Mouse (Mus musculus): ENCODE measurements around the gene Raver2. TPM values are rescaled to one million over a fixed set of nuclear protein-coding genes. Genes with fewer than 3 reads are reported as not detected.
"Not testable (repeated sequence)": the region's sequence is repeated elsewhere in the genome, so short reads cannot be mapped to it uniquely, and the experiment has no call there.

Gene Raver2
- total RNA-seq, 2 experiments from 2014 or later = 2.7 to 2.8 TPM

GRCm38 (mm10) chr4:101090630-101091029 is 21.8 kb downstream of the Raver2 start:
- DNase-seq (ENCODE audit: low spot score); intact Hi-C loops (cut with DNase I): not testable (repeated sequence)

GRCm38 (mm10) chr4:101093292-101093691 is 24.5 kb downstream of the Raver2 start:
- intact Hi-C loops (cut with DNase I) = no loop called here
- no peak for DNase-seq (ENCODE audit: low spot score)

DNA sequence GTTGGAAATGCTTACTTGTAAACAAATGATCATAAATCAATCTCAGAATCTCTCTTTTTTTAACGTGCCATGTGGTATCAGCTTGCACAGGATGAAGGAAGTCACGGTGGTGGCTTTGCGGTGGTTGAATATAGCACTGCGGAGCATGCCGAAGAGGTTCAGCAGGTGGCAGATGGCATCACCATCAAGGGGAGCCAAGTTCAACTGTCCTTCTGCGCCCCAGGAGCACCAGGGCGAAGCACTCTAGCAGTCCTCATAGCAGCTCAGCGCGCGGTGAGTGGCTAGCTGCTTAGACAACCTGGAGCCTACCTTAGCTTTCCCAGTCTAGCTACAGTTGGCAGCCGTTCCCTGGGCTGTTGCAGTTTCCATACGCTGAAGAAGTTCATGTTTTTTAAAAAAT is 38.3 kb downstream of the Raver2 start:
- no peak for DNase-seq (ENCODE audit: low spot score)
- intact Hi-C loops (cut with DNase I) = no loop called here

DNA sequence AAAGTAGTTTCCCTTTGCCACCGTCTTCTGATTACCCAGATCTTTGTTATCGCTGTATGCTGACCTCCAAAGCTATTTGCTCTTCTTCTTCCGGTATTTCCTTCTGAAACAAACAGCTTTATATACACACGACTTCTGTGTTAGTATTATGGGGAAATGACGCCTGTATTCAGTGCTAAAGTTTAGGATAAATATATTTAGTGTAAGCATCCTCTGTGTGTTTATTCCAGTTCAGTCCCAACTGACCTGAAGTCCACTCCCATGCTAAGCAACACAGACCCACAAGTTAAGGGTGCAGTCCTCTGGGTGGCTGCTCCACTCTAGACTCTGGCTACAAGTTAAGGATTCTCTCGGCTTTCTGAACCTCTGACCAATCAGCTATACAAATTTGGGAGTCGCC is 52.2 kb downstream of the Raver2 start:
- DNase-seq (ENCODE audit: low spot score) = no peak
- intact Hi-C loops (cut with DNase I) = no loop called here

DNA sequence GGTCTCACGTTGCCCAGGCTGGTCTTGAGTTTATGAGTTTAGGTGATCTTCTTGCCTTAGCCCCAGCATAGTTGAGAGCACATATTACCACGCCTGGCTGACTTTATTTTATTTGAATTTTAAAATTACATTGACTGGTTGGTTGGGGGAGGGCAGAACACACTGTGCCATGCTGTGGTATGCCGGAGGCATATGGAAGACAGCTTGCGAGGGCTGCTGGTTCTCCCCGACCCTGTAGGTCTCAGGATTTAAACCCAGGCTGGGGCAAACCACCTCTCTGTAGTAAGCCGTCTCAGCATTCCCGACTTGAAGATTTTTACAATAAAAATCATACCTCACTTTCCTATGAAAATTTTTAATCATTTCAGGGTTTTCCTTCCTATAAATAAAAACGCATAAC is 66.2 kb downstream of the Raver2 start:
- DNase-seq (ENCODE audit: low spot score) = no peak
- intact Hi-C loops (cut with DNase I) = no loop called here

GRCm38 (mm10) chr4:101135909-101136308 is 67.1 kb downstream of the Raver2 start:
- intact Hi-C loops (cut with DNase I) = no loop called here

GRCm38 (mm10) chr4:101137975-101138374 is 69.2 kb downstream of the Raver2 start:
- DNase-seq (ENCODE audit: low spot score) = no peak
- intact Hi-C loops (cut with DNase I) = no loop called here

More at GRCm38 (mm10) chr4:101135909-101136308, 67.1 kb downstream of the Raver2 start:
- no peak for DNase-seq (ENCODE audit: low spot score)

- intact Hi-C loops (cut with DNase I) = no loop called here
- DNase-seq (ENCODE audit: low spot score) = no peak
These were observed 73.0 kb downstream of the Raver2 start for GRCm38 (mm10) chr4:101141768-101142167.

GRCm38 (mm10) chr4:101143901-101144300 is 75.1 kb downstream of the Raver2 start:
- no peak for DNase-seq (ENCODE audit: low spot score)
- intact Hi-C loops (cut with DNase I) = no loop called here

DNA sequence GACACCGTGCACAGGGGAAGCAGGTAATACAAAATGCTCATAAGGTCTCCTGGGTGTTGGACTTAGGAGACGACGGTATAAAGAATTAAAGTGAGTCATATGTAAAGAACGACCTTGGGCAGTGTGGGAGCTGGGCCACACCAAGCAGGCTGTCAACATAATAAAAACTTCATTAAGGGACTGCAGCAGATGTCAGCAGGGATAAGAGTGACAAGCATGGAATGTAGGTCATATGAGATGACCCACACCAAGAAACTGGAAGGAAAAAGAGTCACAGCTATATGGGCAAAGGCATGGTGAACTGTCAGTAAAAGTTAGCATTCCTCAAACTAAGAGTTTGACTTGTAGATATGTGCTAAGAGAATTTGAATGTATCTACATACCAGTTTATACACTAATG is 75.6 kb downstream of the Raver2 start:
- DNase-seq (ENCODE audit: low spot score) = no peak
- intact Hi-C loops (cut with DNase I) = no loop called here

DNA sequence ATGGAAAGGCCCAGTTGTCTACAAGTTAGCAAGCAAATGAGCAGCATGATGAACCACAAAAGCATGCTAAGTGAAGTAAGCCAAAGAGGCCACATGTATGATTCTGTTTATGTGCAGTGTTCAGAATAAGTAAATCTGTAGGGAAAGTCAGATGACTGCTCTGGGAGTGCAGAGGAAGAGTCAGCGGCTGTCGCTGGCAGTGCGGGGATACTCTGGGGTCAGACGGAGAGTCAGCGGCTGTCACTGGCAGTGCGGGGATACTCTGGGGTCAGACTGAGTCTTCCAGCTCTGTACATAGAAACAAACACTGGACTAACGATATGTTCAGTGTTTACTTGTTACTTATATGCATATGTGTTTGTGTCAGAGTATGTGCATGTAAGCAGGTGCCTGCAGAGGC is 76.0 kb downstream of the Raver2 start:
- no peak for DNase-seq (ENCODE audit: low spot score)
- intact Hi-C loops (cut with DNase I) = no loop called here

DNA sequence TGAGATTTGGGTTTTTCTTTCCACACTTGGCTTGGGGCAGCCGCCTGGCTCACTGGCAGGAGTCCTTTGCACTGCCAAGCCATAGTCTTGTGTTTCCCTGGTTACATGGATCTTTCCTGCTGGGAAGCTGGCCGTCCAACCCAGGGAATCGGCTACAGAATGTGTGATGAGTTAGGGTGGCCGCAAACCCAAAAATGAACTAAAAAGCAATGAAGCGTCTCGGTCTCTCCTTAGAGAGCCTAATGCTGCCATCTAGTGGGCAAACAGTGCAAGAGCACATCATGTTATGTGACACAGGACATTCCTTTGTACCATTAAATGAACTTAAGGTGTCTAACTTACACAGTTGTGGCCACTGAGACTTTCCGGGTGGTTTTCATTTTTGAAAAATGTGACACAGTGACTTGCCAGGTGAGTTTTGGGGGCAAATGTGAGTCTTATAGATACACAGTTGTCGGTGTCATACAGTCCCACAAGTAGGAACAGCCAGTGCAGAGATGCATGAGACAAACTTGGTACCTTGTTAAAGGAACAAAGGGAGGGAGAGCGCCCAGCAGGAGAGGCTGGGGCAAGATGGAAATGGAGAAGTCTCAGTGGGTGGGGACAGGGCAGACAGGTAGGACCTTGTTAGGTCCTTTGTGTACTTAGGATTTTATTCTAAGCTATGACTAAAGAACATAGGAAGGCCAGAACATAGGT is 77.4 kb downstream of the Raver2 start:
- intact Hi-C loops (cut with DNase I) = loop anchor here (1.0 kb wide), 3 partner anchors 148 to 558 kb away; no protein-coding TSS in a partner anchor
- no peak for DNase-seq (ENCODE audit: low spot score)

DNA sequence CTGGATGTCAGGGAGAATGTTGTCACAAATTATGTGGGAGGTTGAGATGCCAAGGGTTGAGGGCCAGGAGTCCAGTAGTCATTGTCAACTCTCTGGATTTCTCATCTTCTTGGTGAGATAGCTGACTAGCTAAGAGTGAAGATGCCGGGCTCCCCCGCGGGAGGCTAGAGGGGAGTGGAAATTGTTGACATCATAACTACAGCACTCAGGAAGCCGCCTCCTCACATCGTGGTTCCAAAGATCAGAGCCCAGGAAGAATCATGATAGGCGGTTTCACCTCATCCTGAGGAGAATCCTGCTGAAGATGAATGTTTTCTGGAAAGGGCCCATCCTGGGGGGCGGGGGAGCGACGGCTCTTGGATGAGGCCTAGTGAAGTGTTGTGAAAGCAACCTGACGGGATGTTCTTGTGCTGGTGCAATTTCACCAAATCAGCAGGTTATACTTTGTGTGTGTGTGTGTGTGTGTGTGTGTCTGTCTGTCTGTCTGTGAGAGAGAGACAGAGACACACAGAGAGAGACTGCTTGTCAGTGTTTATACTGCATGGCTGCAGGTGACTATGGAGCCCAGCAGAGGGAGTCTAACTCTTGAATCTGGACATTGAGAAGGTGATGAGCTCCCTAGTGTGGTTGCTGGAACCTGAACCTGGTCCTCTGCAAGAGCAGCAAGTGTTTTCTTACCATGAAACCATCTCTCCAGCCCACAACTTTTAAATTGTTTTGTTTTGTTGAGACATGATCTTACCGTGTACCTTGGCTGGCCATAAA is 78.3 kb downstream of the Raver2 start:
- intact Hi-C loops (cut with DNase I) = loop anchor here (1.0 kb wide), 3 partner anchors 149 to 559 kb away; no protein-coding TSS in a partner anchor
- no peak for DNase-seq (ENCODE audit: low spot score)

DNA sequence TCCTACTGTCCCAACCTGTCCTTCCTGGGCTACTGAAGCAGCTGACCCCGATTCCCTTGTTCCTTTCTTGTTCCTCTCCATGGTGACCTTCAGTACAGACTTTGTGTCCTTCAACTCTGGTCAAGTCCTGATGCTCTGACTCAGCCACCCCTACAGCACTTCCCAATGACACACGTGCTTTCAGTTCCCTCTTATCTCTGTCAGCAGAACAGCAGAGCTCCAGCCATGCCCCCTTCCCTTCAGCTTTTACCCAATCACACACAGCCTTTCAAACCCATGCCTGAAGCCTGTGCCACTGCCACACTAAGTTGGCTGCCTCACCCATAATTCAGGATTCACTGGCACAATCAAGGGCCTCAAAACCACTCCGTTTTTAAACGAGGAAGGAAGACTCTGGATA is 86.8 kb downstream of the Raver2 start:
- DNase-seq (ENCODE audit: low spot score) = no peak
- intact Hi-C loops (cut with DNase I) = no loop called here

DNA sequence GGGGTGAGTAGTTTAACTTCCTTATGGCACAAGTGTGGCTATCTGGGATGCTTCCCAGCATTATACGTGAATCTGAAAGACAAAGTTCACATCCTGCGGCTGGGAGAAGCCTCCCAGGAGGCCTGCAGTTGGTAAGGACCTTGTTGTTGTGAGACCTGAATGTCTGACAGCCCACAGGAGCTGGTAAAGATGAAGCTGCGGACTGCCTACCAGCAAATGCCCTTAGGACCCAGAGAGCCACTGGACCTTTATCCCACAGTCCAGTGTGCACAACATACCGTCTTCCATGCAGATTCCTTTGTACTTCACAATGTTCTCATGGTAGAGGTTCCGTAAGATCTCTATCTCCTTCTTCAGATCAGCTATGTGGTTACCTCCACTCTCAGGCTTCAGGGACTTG is 88.7 kb downstream of the Raver2 start:
- DNase-seq (ENCODE audit: low spot score) = no peak
- intact Hi-C loops (cut with DNase I) = no loop called here

GRCm38 (mm10) chr4:101158282-101158681 is 89.5 kb downstream of the Raver2 start:
- no peak for DNase-seq (ENCODE audit: low spot score)
- intact Hi-C loops (cut with DNase I) = no loop called here

DNA sequence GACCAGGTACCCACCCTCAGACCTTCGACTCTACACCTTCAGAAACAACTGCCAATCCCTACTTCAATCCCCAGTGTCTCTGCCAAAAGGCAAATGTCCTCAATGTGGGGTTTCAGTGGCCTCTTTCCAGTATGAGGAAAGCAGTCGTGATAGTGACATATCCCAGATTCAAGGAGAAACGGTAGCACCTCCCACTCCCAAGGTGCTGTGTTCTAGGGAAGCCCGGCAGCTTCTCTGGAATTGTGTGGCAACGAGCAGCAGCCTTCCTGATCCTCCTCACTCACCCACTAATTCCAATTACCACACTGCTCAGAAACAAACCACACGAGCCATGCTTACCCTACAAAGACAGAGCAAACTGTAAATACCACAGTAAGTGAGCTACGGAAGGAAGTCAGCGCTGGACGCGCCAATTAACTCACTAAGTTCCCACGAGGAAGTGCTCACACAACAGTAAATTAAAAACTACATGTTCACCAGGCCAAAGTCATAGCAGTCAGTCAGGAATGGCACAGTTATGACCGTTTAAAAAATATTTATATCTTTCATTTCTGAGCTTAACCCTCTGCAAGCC is 90.5 kb downstream of the Raver2 start:
- DNase-seq (ENCODE audit: low spot score) = no peak
- intact Hi-C loops (cut with DNase I) = no loop called here

DNA sequence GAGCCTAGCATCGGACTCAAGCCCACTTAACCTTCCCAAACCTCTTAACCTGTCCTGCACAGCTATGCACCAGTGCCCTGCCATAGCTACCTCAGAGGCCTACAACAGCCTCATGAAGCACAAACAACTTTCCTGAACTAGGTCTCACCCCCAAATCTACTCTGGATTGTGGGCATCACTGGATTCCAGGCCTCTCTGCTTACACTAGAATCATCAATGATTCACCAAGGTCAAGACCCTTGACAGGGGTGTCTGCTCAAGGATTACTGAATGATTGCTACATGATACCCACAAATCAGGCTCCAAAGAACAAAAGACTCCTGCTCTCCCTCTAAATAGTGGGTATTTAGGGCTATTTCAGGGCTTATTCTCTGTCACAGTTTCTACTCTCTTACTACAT is 92.0 kb downstream of the Raver2 start:
- DNase-seq (ENCODE audit: low spot score) = no peak
- intact Hi-C loops (cut with DNase I) = no loop called here

DNA sequence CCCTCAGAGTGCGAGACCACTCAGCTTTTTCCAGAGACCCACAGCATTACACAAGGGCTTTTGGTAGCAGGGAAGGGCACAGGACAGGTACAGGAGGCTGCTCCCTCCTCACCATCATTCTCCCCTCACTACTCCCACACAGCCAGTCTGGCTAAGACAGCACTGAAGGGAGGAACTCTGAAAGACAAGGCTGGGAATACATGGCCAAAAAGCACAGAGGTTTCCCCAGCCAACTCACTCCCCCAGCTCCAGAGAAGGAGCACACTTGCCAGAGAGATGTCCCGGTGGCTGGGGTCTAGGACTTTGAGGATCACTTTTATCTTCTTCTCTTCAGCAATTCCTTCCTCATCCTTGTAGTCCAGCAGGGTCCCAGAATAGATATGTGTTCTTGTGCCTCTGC is 95.4 kb downstream of the Raver2 start:
- no peak for DNase-seq (ENCODE audit: low spot score)
- intact Hi-C loops (cut with DNase I) = no loop called here

GRCm38 (mm10) chr4:101164673-101165072 is 95.9 kb downstream of the Raver2 start:
- no peak for DNase-seq (ENCODE audit: low spot score)
- intact Hi-C loops (cut with DNase I) = loop anchor here (5.0 kb wide), 2 partner anchors 103 to 293 kb away; partner anchors contain the start of gene Jak1

GRCm38 (mm10) chr4:101165776-101166175 is 97.0 kb downstream of the Raver2 start:
- intact Hi-C loops (cut with DNase I) = loop anchor here (5.0 kb wide), 2 partner anchors 102 to 292 kb away; partner anchors contain the start of gene Jak1
- DNase-seq (ENCODE audit: low spot score) = no peak
